Mouse (Mus musculus) ES-E14 (cell line): Measurements from ENCODE around the gene Tut7. TPM values are rescaled to one million over a fixed set of nuclear protein-coding genes. Genes with fewer than 3 reads are reported as not detected.

ENCODE experiments used
- DNase-seq: peaks from one replicate; pipeline ENCODE4 v3.0.0-alpha.2; 2013; ENCODE audit warnings: low read depth, low spot score
- H3K27ac ChIP-seq: 2 replicates; pipeline ENCODE4 v1.5.1; 2012; ENCODE audit warnings: low read depth, mild to moderate bottlenecking, low read length, moderate library complexity, mixed read lengths; ENCODE audit not compliant: poor library complexity, insufficient read depth, severe bottlenecking
- H3K36me3 ChIP-seq: 2 replicates; pipeline ENCODE4 v1.6.1; 2012; ENCODE audit warnings: mild to moderate bottlenecking, low read length, moderate library complexity, mixed read lengths; ENCODE audit not compliant: control insufficient read depth, poor library complexity, insufficient read depth, severe bottlenecking
- H3K4me1 ChIP-seq, 2 experiments: fragments of 150-350 bp in 1 of 2; sonication (generic) in 1 of 2; 2 replicates each; pipeline ENCODE4 v1.6.1; 2012; ENCODE audit warnings: low read length in 2 of 2, mild to moderate bottlenecking in 1 of 2, mixed read lengths in 1 of 2; ENCODE audit not compliant: control insufficient read depth in 2 of 2, insufficient read depth in 2 of 2, poor library complexity in 1 of 2
- H3K4me3 ChIP-seq, 2 experiments: fragments of 150-350 bp in 1 of 2; sonication (generic) in 1 of 2; 2 replicates each; pipeline ENCODE4 v1.5.1; 2012; ENCODE audit warnings: low read length in 2 of 2, low read depth in 1 of 2, mild to moderate bottlenecking in 1 of 2, mixed read lengths in 1 of 2; ENCODE audit not compliant: insufficient read depth in 1 of 2, poor library complexity in 1 of 2, severe bottlenecking in 1 of 2
- H3K9ac ChIP-seq: 2 replicates; pipeline ENCODE4 v1.6.1; 2012; ENCODE audit warnings: low read depth, mild to moderate bottlenecking, low read length, mixed read lengths; ENCODE audit not compliant: poor library complexity, insufficient read depth, severe bottlenecking
- H3K9me3 ChIP-seq: fragments of 150-350 bp; sonication (generic); 2 replicates; pipeline ENCODE4 v1.6.1; 2012; ENCODE audit warnings: low read depth, mild to moderate bottlenecking, low read length; ENCODE audit not compliant: control insufficient read depth, insufficient read depth
- CHD2 ChIP-seq: IDR thresholded peaks from 2 replicates; pipeline ENCODE4 v1.6.1; 2014; ENCODE audit warnings: mild to moderate bottlenecking, low read depth, low read length, inconsistent platforms
- HCFC1 ChIP-seq: IDR thresholded peaks from 2 replicates; pipeline ENCODE4 v1.6.1; 2012; ENCODE audit warnings: low read length, inconsistent platforms, borderline replicate concordance; ENCODE audit not compliant: insufficient read depth
- MAFK ChIP-seq: IDR thresholded peaks from 2 replicates; pipeline ENCODE4 v1.6.1; 2014; ENCODE audit warnings: mild to moderate bottlenecking, low read depth, low read length, inconsistent platforms; ENCODE audit not compliant: insufficient read depth
- ZC3H11A ChIP-seq: IDR thresholded peaks from 2 replicates; pipeline ENCODE4 v1.6.1; 2012; ENCODE audit warnings: low read depth, mild to moderate bottlenecking, inconsistent platforms, low read length, borderline replicate concordance
- ZNF384 ChIP-seq: IDR thresholded peaks from 2 replicates; pipeline ENCODE4 v1.6.1; 2012; ENCODE audit warnings: low read depth, low read length, inconsistent platforms
- in situ Hi-C, 2 experiments: fragments of 600-800 bp; cut with MboI; formaldehyde crosslinking; loops; one replicate each; pipeline ENCODE4 v1.15.1; 2025; ENCODE audit warnings: low sequenced_read_pairs in 2 of 2, inconsistent platforms in 1 of 2; ENCODE audit not compliant: unreplicated experiment in 2 of 2
- total RNA-seq: library from RNA; depleted of rRNA; stranded (reverse); fragments of 300-350 nt; gene quantifications from 2 replicates; pipeline ENCODE4 v1.2.3, GENCODE M21; 2012

Tut7 gene
- total RNA-seq, 1 experiment, result 31.1 TPM

- Histone ChIP-seq H3K27ac (no peak overlapping the region), H3K4me1 (peaks cover 0 to 15% of the 10 kb centered on the region in 2 experiments; a peak in 2 of 4 replicates), H3K9me3 (no peaks in the 10 kb centered on the region), H3K4me3 (no peak overlapping the region), H3K9ac (no peak overlapping the region), H3K36me3 (no peaks in the 10 kb centered on the region)
- DNase-seq, result no peak
- TF ChIP-seq ZC3H11A (no peak), HCFC1 (no peak), MAFK (no peak), CHD2 (no peak), ZNF384 (no peak)
- in situ Hi-C loops, result no loop called here
Measured at GRCm38 (mm10) chr13:59836101-59836798, 13.3 kb upstream of the Tut7 start.

DNA sequence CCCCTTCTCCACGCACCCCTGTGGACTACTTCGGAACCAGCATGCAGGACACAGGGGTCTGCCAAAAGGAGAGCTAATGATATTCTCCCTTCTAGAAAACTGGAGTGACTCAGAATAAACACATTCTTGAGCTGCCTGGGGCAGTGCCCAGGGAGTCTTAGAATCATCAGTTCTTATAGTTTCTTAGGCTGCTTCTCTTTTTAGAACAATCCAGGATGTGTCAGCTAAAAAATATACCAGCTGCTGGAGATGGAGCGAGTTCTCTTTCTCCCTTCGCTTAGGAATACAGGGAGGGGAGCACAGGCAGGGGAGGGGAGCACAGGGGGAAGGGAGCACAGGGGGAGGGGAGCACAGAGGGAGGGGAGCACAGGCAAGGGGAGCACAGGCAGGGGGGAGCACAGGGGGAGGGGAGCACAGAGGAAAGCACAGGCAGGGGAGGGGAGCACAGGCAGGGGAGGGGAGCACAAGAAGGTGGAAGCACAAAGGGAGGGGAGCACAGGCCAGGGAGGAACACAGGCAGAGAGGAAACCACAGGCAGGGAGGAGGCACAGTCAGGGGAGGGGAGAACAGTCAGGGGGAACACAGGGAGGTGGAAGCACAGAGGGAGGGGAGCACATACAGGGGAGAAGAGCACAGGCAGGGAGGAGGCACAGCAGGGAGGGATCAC, 12.0 kb upstream of the Tut7 start:
- Histone ChIP-seq H3K9ac (no peak overlapping the region), H3K36me3 (no peaks in the 10 kb centered on the region), H3K27ac (no peak overlapping the region), H3K4me1 (peaks cover 0 to 15% of the 10 kb centered on the region in 2 experiments; a peak in 2 of 4 replicates), H3K9me3 (no peaks in the 10 kb centered on the region), H3K4me3 (no peak overlapping the region)
- TF ChIP-seq CHD2, result no peak
- TF ChIP-seq HCFC1, result no peak
- no peak for TF ChIP-seq ZC3H11A
- no peak for DNase-seq
- in situ Hi-C loops, result no loop called here

GRCm38 (mm10) chr13:59832871-59833270, 9.9 kb upstream of the Tut7 start:
- no peak for DNase-seq
- in situ Hi-C loops, result no loop called here

GRCm38 (mm10) chr13:59832454-59832853, 9.5 kb upstream of the Tut7 start:
- Histone ChIP-seq H3K36me3 (no peaks in the 10 kb centered on the region), H3K4me1 (peaks cover 0 to 12% of the 10 kb centered on the region in 2 experiments; a peak in 2 of 4 replicates), H3K9ac (no peak overlapping the region), H3K9me3 (no peaks in the 10 kb centered on the region), H3K27ac (no peak overlapping the region), H3K4me3 (no peak overlapping the region)
- TF ChIP-seq ZNF384 (no peak), ZC3H11A (no peak), HCFC1 (no peak), MAFK (no peak)
- no peak for DNase-seq
- in situ Hi-C loops, result no loop called here

More at GRCm38 (mm10) chr13:59832871-59833270, 9.9 kb upstream of the Tut7 start:
- Histone ChIP-seq H3K9ac (no peak overlapping the region), H3K9me3 (no peaks in the 10 kb centered on the region), H3K4me1 (peaks cover 0 to 12% of the 10 kb centered on the region in 2 experiments; a peak in 2 of 4 replicates), H3K27ac (no peak overlapping the region), H3K4me3 (no peak overlapping the region), H3K36me3 (no peaks in the 10 kb centered on the region)
- TF ChIP-seq CHD2, result no peak
